Mouse (Mus musculus) gastrocnemius, postnatal 10 days (tissue): ENCODE data around the gene Igfbp5. TPM values are rescaled to one million over a fixed set of nuclear protein-coding genes. Genes with fewer than 3 reads are reported as not detected.
A peak's percentile ranks its signal among the peaks of the same experiment; 100 is the strongest.

Experiments used
- DNase-seq: peaks from one replicate; pipeline ENCODE4 v3.0.0; 2021; ENCODE audit warnings: mixed read lengths
- total RNA-seq, 2 experiments: library from RNA; stranded (reverse); gene quantifications; 2 replicates each; pipeline ENCODE4 v1.2.3; 2021

The Igfbp5 gene
- total RNA-seq, 2 experiments from 2014 or later: 306 to 338 TPM

DNA sequence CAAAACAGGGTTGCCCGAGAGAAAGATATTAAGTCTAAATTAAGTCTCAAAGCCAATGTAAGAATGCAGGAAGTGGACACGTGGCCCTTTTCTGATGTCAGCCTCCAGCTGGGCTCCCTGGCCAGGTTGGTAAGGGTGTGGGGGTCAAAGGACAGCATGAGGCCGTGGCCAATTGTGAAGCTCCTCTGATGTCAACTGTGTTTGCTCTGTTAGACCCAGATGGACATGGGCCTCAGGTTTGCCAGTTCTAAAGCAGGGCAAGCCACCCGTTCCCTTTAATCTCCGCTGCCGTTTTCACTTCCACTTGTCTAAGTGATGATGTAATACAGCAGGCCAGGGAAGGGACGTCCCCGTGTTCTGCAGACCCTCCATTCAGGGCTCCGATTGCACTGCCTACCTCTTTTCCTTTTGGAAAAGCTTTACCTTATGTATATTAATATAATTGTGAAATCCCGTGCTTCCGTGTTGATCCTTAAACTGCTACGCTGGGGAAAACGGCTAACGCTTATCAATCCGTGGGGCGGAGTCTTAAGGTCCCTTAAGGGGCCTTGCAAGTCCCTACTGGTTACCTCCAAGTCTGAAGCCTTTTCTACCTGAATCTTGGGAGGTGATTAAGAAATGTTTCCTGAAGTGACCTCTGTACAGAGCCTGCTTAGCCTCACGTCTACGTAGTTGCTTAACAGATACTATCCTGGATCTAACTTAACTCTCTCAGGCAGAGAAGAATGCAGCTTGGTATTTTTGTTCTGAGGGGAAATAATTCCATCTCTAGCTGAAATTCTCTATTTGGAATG is 31.8 kb downstream of the Igfbp5 start:
- DNase-seq: no peak

DNA sequence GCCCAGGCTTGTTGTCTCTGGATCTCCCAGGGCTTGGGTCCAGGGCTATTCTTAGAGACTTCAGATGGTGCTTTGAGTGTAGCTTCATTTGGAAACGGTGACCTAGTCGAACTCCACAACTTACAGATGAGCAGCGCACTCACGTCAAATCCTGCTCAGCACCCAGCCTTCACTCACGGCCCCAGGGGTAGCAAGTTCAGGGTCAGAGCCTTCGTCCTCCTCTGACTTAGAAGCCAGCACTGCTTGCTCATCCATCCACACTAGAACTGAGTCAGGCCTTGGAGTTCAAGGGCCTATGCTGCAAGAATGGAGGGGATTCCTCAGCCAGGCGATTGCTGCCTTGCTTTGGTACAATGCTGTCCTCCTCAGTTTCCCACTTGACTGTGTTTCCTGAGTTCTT is 34.9 kb downstream of the Igfbp5 start:
- DNase-seq: no peak

DNA sequence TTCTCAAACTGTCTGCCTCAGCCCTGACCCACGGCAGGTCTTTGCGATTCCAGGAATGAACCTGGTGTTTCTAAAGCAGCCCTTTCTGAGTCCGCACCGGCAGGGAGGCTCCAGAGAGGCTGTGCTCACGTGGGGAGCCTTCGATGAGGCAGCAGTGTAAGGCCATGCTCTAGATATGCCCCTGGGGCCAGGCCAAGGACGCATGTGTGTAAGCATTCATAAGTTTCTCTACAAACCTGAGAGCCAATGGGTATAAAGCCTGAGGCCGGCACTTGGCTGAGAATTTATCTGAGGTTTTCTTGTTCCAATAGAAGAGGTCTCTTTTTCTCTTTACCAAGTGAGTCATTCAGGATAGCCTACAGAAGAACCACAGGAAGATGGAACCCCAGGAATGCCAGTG is 35.3 kb downstream of the Igfbp5 start:
- no peak for DNase-seq

DNA sequence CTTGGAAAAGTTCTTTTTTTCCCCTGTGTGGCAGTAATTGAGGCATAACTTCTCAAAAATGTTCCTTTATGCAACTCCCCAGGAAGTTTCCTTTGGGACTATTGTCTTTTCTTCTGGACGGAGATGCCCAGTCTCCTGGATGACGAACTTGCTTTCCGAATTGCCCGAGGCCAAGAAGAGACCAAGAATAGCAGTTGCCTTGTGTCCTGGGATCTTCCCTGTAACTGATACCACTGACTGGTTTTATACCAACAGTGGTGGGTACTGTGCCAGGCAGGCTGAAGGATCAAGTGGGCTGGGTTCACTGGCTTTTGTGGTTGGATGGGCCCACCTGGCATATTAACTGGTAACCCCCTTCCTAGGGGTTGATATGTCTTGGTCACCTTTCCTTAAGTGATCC is 41.1 kb downstream of the Igfbp5 start:
- no peak for DNase-seq

DNA sequence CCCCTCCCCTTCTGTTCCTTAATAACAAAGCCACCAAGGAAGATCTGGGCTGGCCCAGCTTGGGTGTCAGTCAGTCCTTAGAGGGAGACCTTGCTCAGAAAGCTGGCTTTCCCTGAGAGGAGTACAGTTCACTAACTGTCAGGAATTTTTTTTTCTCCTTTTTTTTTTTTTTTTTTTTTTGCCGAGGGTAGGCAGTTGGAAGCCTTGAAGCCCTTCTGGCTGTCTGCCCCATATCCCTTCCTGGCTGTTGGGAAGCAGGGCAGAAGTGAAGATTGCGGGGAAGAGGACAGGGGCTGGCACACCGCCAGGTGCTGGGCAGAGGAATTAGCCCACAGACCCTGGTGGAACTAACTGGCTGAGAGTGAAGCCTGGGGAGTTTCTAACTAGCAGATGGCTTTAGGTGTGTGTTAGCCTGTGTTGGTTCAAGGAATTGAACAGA is 42.0 kb downstream of the Igfbp5 start:
- no peak for DNase-seq

DNA sequence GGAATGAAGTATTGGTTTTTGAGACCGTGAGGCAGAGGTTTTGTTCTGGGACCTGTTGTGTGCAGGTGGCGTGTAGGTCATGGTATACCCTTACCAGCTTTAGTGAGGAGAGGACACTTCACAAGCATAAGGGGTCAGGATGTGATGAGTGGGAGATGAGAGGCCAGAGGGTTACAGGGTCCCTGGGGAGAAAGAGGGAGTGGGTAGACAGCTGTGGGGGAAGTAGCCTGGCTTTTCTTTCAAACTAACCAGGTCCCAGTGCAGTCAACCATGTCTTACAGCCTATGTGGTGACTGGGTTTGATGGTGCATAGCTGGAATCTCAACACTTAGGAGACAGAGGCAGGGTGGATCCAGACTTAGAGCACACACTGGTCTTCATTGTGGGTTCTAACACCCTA is 44.2 kb downstream of the Igfbp5 start:
- DNase-seq: no peak

DNA sequence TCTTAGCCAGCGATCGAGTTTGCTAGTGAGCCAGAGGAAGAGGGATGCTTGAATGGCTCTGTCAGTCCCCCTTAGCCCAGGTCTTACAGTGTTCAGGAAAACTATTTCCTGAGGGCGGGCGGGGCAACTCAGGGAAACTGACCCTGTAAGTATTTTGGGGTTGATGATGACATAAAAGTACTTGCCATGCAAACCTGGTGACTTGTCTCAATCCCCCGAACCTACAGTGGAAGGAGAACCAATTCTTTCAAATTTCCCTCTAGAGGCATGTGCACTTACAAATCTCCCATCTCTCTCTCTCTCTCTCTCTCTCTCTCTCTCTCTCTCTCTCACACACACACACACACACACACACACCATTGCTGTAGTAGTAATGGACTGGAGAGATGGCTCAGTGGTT is 45.8 kb downstream of the Igfbp5 start:
- DNase-seq: no peak

DNA sequence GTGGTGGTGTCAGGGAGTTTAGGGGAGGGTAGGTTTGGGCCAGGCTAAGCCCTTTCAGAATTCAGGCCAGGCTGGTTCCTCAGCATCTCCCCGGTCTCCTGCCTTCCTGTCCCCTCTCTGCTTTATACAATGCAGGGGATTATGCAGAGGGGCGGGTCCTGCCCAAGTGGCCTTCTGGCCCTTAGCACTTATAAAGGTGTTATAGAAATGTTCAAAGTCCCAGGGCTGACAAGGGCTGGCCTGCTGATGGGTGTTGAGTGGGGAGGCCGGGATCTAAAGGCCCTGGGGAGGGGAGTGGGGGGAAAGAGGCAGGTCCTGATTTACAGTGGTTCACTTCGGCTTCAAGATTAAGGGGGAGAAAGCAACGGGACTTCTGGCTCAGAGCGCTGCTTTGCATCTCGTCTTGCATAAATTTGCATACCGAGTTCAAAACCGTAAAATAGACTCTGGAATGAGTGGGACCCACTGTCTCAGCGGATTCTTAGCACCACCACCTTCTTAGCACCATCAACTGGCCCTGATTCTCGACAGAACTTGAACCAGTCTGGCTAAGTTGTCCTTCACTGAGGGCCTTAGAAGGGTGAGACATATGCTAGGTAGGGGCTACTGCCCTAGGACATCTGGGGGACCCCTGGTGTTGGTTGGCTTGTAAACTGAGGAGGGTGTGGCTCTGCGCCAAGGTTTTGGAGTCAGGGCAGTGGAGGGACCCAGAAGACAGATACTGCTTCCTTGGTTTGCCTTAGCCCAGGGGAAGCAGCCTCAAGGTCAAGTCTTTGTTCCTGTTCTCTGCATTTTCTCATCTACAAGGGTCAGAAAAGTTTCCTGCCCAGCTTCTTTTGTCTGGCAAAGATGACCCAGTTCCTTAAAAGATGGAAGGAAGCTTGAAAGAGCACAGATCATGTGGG is 47.0 kb downstream of the Igfbp5 start:
- no peak for DNase-seq

DNA sequence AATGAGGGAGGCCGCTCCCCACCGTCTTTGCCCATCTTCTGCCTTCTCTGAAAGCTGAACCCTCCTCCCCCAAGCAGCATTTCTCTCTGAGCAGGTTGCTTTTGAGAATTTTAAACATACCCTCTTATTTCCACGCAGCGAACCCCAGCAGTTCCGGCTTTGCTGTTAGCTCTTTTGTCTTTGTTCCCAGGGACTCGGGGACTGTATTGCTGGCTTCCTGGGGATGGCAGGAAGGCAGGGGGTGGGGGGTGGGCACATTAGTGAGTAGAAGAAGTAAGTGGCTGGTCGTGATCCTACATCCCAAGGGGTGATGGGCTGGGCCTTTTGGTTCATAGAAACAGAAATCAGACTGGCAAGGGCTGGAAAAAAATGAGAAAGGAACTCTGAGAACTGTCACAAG is 47.8 kb downstream of the Igfbp5 start:
- DNase-seq: no peak

DNA sequence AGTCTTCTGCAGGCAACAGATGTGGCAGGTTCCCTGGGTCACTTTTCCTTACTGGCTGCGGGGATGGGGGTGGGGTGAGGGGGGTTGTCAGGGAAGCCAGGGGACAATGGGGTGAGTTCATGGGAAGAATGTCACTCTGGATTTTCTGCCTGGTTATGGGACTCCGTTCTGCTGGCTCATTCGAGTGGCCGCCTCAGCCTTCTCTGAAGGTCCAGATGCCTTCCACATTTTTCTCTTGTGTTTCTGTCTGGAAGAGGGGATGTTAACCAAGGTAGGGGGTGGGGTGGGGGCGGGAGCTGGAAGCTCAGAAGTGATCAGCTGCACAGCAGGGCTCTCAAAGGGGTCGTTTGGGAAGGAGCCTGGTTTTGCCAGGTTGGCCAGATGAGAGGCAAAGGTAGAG is 48.2 kb downstream of the Igfbp5 start:
- no peak for DNase-seq

DNA sequence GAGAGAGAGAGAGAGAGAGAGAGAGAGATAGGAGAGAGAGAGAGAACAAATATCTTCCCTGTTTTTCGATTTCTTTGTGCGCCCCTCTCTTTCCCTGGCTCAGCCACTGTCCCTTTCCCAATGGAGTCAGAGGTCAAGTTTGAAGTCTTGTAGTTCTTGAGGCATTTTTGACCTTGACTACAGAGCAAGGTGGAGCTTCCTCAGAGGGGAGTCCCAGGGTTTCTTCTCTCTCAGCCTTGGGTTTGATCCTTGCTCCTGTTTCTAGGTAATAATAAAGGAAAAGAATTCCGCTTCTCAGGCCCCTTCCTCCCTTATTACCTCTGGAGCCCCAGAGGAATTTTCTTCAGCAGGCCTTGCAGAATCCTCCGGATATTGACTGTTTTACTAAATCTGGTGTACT is 48.8 kb downstream of the Igfbp5 start:
- DNase-seq: no peak

DNA sequence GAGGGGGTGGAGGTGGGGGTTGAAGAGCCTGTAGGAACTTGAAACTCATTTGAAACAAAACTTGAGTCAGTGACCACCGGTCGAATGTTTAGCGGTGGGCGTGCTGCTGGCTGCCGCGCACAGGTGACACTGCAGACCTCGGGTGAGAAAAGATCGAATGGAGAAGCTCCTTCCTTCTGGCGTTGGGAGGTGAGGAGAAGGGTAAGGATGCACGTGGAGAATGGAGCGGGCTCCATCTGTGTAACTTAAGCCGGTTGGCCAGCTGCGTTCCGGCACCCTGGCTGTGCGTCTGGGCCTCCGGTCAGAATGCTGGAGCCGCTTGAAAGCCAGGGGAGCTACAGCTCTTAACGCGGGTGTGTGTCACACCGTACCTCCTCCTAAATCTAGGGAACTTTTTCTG is 49.4 kb downstream of the Igfbp5 start:
- peak; percentile 29 for DNase-seq

DNA sequence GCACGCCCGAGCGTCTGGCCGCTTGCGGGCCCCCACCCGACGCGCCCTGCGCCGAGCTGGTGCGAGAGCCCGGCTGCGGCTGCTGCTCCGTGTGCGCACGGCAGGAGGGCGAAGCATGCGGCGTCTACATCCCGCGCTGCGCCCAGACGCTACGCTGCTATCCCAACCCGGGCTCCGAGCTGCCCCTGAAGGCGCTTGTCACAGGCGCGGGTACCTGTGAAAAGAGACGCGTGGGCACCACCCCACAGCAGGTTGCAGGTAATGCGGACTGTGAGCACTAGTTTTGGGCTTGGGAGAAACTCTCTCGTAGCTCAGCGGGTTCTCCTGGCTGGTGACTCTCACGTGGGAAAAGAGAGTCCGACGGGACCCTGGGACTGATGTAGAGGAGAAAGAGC is 50.0 kb downstream of the Igfbp5 start:
- no peak for DNase-seq

DNA sequence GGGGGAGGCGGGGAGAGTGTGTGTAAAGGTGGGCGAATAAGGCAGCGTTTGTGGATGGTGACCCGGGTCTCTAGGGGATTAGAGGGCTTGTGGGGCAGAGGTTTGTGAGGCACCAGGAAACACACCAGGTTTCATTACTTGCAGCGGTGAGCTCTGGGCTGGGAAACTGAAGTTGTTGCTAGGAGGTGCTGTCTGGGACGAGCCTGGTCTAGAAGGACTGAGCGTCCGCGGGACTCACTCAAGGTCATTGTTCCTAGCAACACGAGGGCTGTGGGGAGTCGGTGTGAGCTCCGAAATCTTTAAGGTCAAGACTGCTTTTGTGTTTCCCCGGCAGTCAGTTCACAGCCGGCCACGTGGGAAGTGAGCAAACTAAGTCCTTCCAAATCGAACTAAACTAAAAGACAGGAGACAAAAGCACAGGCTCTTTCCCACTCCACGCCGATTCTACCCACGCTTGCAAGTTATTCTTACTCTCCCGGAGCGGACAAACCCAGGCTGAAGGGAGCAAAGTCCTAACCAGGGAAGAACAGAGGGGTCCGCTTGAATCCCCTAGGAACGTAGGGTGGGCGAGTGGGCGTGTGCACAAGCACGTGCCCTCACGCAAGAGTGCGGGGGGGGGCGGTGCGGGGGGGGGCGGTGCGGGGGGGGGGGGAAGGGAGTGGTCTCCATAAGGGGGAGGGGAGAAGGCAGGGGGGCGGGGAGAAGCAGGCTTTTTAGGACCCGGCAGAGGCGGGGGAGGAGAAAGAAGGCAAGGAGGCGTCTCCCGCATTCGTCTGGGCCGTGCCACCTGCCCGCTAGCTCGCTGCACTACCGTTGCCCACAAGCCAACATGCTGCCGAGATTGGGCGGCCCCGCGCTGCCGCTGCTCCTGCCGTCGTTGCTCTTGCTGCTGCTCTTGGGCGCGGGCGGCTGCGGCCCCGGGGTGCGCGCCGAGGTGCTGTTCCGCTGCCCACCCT is 50.7 kb downstream of the Igfbp5 start, which contains the start of gene Igfbp2:
TSS of gene Igfbp2 (plus strand) at position 753 of the 956 bp plus-strand sequence.
- DNase-seq: peak; percentile 34

DNA sequence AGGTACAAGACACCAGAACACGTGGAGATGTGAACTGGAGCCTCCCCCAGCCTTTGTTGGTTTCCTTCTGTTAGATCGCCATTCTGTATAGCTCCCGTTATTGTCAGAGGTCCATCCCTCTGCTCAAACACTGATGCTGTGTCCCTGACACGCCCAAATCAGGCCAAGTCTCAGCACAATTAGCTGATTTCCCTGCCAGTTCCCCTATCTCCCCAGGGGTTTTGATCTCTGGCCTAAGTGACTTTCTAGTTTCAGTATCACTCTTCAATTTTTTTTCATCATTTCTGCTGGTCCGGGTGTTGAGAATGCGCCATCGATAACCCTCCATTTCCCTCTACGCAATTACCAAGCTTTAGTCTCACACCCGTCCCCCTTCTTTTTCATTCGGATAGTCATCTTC is 51.8 kb downstream of the Igfbp5 start:
- no peak for DNase-seq

DNA sequence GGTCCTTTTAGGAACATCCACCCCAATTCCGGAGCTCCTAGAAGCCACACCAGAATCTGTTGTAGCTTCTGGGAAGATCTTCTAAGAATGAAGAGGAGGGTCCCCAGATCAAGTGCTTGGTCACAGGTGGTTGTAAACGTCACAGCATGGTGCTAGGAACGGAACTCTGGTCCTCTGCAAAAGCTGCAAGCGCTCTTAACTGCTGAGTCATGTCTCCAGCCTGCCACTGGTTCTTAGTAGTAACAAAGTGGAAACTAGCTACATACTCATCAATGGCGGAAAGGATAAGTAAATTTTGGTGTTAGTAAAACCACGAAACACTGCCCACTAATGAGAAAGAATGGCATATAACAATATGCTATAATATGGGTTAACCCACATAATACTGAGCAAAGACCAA is 54.7 kb downstream of the Igfbp5 start:
- DNase-seq: no peak

DNA sequence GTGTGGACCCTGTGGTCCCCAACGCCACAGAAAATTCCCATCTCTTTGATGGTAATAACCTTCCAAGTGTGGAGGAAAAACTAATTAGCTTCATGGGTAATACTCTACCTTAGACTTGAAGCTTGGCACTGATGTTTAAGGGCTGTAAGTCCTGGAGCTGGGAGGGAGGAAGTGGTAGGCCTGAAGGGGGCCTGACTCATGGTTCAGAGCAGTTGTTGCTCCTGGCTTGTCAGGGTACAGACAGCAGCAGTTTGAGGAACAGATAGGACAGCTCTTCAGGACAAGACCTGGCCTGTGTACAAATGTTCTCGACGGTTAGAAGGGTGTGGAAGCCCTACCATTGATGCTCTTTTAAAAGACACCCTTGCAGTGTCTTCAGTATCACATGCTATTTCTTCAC is 59.1 kb downstream of the Igfbp5 start:
- DNase-seq: no peak

DNA sequence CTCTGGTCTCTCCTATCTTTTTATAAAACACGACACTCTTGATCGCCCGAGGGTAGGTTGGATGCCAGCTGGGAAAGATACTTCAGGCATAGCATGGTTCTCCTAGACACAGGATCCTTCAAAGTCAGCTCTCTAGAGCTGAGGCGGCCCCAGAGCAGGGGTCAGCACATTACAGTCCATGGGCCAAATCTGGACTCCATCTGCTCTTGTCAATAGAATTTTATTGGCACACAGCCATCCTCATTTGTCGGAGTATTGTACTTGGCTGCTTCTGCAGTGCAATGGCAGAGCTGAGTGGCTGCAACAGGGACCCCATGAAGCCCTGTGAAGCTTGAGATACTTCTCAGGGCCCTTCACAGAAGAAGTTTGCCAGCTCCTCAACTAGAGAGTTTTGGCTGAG is 59.5 kb downstream of the Igfbp5 start:
- DNase-seq: no peak

DNA sequence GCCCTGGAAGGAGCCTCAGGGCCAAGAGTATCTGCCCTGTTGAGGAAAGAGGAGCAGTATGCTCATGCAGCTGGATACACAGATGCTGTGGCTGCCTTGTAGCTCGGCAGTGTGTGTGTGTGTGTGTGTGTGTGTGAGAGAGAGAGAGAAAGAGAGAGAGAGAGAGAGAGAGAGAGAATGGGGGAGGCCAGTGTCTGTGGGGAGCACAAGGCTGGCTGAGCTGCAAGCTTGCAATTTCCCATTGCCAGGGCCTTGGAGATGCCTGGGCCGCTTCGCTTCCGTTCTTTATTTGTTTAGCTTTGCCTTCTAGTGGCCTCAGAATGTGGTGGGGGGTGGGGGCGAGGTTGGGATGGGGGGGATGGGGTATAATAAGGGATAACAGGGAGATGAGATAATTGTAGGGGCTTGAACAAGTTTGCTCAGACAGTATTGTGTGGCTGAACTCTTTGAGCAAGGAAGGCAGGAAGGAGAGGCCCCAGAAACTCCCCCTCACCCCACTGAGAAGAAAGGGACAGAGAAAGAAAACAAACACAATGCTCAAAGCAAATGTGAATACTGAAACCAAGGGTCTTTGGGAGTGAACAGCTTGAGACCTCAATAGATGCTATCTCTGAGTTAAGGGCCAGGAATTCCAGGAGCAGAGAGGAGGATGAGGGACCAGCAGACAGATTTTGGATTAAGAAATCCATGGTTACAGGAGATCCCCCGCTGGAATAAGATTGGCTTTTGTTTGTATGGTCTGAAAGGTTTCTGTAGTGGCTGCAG is 60.9 kb downstream of the Igfbp5 start:
- DNase-seq: no peak

DNA sequence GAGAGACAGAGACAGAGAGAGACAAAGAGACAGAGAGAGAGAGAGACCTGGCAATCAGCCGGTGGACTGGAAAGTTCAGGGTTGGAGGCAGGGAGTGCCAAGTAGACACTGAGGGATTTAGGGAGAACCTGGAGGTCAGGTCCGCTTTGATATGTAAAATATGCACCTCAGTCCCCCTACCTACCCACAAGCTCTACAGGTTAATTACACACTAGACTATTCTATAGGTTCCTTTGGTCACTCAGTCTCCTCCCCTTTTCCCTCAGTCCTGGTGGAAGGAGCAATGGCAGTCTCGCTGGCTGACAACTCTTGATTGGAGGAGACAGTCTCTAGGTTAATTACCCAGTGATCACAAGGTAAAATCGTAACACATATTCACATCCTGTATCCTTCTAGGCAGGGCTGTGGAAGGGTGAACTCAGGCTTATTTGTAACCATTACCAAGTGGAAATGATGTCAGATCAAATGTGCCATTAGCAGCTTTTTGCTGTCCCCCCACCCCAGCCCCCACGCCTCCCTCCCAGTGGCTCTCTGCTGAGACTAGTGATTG is 61.5 kb downstream of the Igfbp5 start:
- DNase-seq: no peak

DNA sequence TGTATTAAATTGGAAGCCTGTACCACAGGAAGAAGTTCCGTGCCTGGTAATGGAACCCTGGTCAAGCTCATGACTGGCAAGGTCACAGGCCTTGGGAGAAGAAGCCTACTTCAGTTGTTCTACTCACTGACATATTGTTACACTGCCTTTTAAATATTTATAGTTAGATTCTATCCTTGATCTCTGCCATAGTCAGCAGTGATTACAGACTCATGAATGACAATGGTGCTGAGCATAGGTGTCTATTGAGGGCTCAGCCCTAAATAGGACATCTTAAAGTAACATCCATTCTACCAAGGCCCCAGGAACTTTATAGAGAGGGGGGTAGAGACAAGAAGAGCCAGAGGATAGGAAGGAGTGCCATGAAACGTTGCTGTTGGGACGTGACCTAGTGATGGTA is 63.6 kb downstream of the Igfbp5 start:
- DNase-seq: no peak
